Mouse (Mus musculus) c-Kit-positive CD71-positive TER-119-positive erythroid progenitor cells, embryonic 14.5 days (primary cell): ENCODE measurements around the gene Wfdc13.

Experiments
- DNase-seq: peaks from one replicate; pipeline ENCODE4 v3.0.0-alpha.2; 2013; ENCODE audit warnings: low spot score

Gene Wfdc13

GRCm38 (mm10) chr2:164684807-164685206 is at the start of gene Wfdc13:
Gene Wfdc13, plus strand, starts transcription at chr2:164685107.
- DNase-seq, result no peak

DNA sequence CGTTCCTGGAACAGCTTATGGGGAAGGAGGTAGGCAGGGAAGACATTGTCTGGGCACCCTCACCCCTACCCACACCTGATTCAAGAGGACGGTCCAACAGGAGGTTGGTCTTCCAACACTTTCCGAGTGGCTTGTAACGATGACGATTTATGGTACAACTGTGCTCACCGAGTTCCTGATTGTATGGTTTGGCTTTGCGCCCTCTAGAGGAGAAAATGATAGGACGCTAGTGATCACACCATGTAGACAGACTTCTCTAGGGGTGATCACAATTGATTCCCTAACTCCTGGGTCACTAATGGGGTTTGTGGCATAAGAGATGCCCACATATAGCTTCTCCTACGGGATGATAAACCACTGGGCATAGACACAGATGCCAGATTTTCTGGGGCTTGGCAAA is 49.6 kb upstream of the Wfdc13 start:
- peak; percentile 5 for DNase-seq

- DNase-seq, result no peak
Measured at GRCm38 (mm10) chr2:164638696-164639095, 46.2 kb upstream of the Wfdc13 start, which contains the start of gene Wfdc16. Gene Wfdc16, minus strand, starts transcription at chr2:164638796.

DNA sequence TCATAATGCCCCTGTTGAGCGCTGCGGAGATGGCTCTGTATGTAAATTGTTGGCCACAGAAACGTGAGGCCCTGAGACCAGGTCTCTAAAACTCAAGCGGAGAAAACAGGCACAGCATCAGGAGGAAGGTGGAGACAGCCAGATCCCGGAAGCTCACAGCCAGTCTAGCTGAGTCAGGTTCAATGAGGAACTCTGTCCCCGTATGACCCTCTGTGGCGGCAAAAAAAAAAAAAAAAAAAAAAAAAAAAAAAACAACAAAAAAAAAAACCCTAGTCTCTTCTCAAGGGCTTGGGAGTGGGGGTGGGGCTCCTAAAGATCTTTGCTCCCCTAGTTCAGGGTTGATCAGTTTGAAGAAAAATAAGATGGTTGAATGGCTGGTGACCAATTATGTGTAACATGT is 43.8 kb upstream of the Wfdc13 start:
- no peak for DNase-seq

DNA sequence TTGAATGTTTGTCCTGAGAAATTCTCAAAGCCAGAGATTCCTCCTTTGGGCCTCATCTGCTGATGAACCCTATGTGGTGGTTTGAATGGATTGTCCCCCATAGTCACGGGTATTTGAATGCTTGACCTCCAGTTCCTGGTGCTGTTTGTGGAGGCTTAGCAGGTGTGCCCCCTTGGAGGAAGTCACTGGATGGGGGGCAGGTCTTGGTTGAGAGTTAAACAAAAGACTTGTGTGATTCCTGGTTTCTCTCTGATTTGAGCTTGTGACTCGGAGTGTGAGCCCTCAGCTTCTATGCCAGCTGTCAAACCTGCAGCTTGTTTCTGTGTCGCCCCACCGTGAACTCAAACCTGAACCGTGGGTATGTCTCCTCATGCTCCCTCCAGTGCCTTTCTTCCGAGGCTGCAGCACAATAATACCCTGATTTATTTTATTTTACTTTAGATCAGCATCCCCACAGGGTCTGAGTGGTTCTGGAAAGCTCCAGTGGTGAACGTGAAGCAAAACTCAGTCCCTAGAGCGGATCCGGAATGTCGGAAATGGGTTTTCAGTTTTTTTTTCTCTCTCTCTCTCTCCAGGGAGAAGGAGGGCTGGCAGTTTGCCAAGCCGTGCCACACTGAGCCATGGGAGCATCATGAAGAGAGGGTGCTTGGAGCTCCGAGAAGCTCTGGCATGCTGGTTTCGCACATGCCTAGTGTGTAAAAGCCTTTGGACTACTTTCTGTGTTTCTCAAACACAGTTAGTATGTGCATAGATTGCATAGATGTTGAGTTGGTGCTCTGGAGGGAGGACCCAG is 42.8 kb upstream of the Wfdc13 start:
- DNase-seq, result no peak

DNA sequence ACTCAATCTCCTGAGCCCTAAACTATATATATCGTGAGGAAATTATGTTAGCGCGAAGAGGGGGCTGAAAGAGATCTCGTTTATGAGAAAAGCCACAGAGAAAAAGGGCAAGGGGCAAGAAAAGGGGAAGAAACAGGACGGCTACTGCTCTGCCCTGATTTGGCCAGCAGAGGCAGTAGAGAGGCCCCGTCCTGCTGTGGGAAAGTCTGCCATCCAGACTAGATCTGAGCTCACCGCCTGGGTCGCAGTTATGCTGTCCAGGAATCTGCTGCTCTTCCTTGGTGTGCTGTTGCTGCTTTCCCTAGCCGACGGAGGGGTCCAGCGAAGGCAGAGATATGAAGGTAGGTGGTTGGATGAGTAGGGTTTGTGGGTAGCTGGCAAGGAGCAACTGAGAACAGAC is 29.0 kb upstream of the Wfdc13 start, which contains the start of gene Wfdc10:
Wfdc10 (plus strand) TSS at position 189 of the 400 bp plus-strand sequence.
- DNase-seq, result peak; percentile 15

DNA sequence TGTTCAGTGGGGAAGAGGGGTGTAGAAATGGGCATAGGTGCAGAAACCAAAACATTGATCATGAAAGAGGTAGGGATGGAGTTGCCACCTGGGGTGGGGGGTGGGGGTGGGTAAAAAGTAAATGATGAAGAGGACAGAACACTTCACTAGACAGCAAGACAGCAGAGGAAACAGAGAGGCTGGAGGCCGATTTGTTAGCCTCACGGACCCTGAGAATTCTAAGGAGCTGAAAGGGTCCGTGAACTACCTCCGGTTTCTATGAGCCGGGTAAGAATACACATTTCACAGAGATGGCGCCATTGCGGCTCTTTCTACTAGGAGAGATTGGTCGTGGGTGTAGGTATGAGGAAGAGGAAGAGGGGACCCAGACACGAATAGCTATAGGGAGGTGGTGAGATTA is 28.4 kb upstream of the Wfdc13 start, which contains the start of gene Wfdc9:
Wfdc9 (minus strand) TSS at position 101 of the 400 bp plus-strand sequence.
- no peak for DNase-seq

- DNase-seq, result no peak
Measured at GRCm38 (mm10) chr2:164664851-164665250, 20.1 kb upstream of the Wfdc13 start.

- DNase-seq, result no peak
Measured at GRCm38 (mm10) chr2:164670261-164670660, 14.6 kb upstream of the Wfdc13 start.

- DNase-seq, result no peak
Measured at GRCm38 (mm10) chr2:164670938-164671337, 14.0 kb upstream of the Wfdc13 start.

GRCm38 (mm10) chr2:164673987-164674386 is 10.9 kb upstream of the Wfdc13 start, which contains the start of gene Wfdc11:
Gene Wfdc11, minus strand, starts transcription at chr2:164674087.
- DNase-seq, result no peak

- no peak for DNase-seq
Measured at GRCm38 (mm10) chr2:164676103-164676502, 8.8 kb upstream of the Wfdc13 start.

- DNase-seq, result no peak
Measured at GRCm38 (mm10) chr2:164676916-164677685, 7.8 kb upstream of the Wfdc13 start.

GRCm38 (mm10) chr2:164678848-164679625 is 5.9 kb upstream of the Wfdc13 start:
- peak; percentile 42 for DNase-seq

DNA sequence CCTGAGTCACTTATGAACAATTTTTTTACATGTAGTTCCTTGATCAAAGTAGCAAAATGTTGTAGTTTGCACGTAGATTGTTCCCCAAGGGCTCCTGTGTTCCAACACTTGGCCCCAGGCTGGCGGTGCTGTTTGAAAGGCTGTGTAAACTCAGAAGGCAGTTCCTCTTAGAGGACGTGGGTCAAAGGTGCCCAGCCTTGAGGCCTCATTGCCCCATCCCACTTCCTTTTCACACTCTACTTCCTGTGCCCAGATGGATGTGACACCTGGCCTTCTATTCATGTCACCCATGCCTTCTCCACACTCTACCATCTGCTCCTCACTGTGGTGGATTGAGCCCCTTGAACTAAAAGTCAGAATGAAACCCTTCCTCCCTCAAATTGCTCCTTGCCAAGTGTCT is 5.0 kb upstream of the Wfdc13 start:
- DNase-seq, result no peak

DNA sequence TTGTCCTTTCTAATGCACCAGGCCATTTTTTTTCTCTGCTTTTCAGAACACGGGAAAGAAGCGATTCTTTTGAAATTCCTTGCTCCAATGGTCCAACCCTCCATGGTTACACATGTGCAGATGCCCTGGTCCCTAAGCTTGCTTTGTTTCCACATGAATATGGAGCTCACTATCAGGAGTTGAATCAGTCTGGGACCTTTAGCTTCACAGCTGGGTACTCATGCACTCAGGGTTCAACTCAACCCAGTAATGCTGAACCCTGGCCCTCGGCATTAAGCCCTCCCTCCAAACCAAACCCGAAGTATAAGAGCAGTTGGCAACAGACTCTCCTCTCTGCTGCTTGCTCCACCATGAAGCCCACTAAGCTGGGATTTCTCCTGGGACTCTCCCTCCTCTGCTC is 13.3 kb downstream of the Wfdc13 start, which contains the start of gene Spint4:
Spint4 (plus strand) TSS at position 301 of the 400 bp plus-strand sequence.
- no peak for DNase-seq

GRCm38 (mm10) chr2:164700959-164701358 is 16.1 kb downstream of the Wfdc13 start:
- no peak for DNase-seq

DNA sequence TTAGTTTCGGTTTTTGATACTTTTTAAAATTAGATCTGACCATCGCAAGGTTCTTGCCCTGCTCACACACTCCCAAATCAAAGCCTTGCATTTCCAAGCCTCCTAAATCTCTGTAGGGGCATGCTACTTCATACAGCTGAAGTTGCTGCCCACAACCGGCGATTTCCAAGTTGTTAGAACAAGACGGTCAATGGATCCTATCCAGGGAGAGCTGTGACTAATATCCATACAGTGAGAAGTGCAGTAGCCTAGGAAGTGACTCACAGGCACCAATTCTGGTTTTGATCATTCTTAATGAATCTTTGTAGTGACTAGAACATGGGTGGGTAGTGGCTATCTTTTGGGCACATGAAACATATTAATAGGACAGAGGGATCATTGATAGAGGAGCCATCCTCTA is 16.9 kb downstream of the Wfdc13 start:
- DNase-seq, result no peak

DNA sequence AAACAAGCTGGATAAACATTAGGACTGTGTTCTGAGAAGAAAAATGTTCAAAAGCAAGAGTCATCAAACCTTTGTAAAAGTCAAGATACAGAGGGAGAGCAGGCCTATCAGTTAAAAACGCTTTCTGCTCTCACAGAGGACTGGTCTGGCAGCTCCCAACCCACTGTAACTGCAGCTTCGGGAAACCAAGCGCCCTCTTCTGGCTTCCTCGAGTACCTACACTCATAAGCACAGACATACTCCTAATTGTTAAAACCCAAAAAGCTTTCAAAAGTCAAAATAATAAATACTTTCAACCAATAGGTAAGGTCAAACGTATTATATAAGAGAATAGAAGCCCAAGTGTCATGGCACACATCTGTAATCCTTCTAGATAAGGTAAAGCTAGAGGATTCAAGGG is 19.3 kb downstream of the Wfdc13 start:
- DNase-seq, result no peak

DNA sequence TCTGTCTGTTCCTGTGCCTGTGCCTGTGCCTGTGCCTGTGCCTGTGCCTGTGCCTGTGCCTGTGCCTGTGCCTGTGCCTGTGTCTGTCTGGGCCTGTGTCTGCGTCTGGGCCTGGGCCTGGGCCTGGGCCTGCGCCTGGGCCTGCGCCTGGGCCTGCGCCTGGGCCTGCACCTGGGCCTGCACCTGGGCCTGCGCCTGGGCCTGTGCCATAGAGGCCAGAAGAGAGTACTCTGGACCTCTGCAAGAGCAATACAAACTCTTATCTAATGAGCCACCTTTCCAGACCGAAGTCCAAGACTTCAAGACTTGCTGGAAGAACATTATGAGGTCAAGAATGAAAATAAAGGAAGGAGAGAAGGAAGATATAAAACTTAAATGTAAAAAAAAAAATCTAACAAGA is 20.4 kb downstream of the Wfdc13 start:
- DNase-seq, result no peak

- no peak for DNase-seq
Measured at GRCm38 (mm10) chr2:164705991-164706390, 21.1 kb downstream of the Wfdc13 start.

DNA sequence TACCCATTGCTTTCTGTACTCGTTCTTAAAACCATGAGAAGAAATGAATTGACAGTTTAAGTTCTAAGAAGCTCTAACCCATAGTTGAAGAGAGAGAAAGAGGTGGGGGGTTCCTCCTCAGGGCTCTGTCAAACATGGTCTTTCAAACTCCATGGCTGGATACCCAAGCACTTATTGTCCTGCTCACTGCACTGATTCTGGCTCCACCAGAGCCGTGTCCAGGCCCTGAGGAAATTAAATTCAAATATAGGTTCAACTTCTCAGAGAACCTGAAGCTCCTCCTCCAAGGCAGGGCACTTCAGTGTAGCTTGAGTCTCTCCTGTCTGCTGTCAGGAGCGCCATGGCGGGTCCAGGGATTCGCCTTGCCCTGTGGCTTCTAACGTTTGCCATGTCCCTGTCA is 30.1 kb downstream of the Wfdc13 start, which contains the start of gene Spint5:
Spint5 (plus strand) TSS at position 301 of the 400 bp plus-strand sequence.
- no peak for DNase-seq
